Mouse (Mus musculus) monocyte, adult 5-6 weeks (primary cell): ENCODE data around the gene Hspe1. TPM values are rescaled to one million over a fixed set of nuclear protein-coding genes. Genes with fewer than 3 reads are reported as not detected.
"Not testable (repeated sequence)": the region's sequence is repeated elsewhere in the genome, so short reads cannot be mapped to it uniquely, and the experiment has no call there.

Source experiments
- ATAC-seq: fragments of 153-309, 156-312 bp; replicated peaks from 2 replicates; pipeline ENCODE4 v1.8.0; 2017; ENCODE audit warnings: mild to moderate bottlenecking; ENCODE audit not compliant: low TSS enrichment, insufficient number of reproducible peaks, severe bottlenecking, poor library complexity, low FRiP score
- total RNA-seq: library from RNA; stranded (forward); fragments of 200-1000, 200-491, 200-594 nt; gene quantifications from 3 replicates; pipeline ENCODE4 v1.2.3, GENCODE M21; 2017

The Hspe1 gene
- 100 to 218 TPM (median 129 TPM) in 3 replicates for total RNA-seq

- ATAC-seq = peak; percentile 93
Measured at GRCm38 (mm10) chr1:55087932-55088610, at the start of gene Hspe1, which contains the start of gene Hspd1. Gene Hspe1 (plus strand): TSS chr1:55088132. Gene Hspd1 (minus strand): TSS chr1:55088243.

DNA sequence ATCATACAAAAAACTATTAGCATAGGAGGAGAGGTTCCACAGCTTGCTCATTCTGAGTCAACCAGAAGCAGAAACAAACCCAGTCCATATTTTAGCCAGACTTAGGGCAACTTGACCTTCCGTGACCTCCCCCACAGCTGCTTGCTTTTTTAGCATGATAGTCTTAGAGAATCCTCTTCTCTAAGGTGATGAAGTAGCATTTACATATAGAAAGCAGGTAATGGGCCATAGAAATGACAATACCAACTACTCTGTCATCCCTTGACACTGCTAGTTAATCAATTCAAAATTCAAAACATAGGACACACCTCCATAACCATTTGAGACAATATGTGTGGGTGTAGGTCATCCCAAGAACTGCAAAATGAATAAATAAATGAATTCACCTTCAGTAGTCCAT, 48.0 kb upstream of the Hspe1 start:
- ATAC-seq = no peak

- ATAC-seq = no peak
Measured at GRCm38 (mm10) chr1:55041691-55042090, 46.2 kb upstream of the Hspe1 start.

DNA sequence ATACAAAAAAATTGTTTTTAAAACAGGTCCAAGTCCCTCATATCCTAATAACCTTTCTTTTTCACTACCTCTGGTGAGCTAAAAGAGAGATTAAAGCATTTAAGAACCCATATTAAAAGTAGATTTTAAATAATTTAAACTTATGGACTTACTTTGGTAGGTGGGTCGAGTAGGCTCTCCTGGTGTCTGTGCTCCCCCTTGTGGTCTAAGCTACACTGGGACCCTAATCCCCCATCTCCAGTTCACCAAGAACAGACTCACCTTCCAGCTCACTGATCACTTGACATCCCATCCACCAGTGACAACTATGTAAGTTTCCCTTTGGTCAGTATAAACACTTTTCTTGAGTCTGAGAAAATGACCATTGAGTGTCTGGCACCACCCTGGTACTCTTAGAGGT, 45.7 kb upstream of the Hspe1 start:
- no peak for ATAC-seq

- ATAC-seq = no peak
Measured at GRCm38 (mm10) chr1:55043164-55043563, 44.8 kb upstream of the Hspe1 start.

- ATAC-seq = no peak
Measured at GRCm38 (mm10) chr1:55048841-55049587, 38.9 kb upstream of the Hspe1 start.

GRCm38 (mm10) chr1:55051671-55052070, 36.3 kb upstream of the Hspe1 start:
- no peak for ATAC-seq

DNA sequence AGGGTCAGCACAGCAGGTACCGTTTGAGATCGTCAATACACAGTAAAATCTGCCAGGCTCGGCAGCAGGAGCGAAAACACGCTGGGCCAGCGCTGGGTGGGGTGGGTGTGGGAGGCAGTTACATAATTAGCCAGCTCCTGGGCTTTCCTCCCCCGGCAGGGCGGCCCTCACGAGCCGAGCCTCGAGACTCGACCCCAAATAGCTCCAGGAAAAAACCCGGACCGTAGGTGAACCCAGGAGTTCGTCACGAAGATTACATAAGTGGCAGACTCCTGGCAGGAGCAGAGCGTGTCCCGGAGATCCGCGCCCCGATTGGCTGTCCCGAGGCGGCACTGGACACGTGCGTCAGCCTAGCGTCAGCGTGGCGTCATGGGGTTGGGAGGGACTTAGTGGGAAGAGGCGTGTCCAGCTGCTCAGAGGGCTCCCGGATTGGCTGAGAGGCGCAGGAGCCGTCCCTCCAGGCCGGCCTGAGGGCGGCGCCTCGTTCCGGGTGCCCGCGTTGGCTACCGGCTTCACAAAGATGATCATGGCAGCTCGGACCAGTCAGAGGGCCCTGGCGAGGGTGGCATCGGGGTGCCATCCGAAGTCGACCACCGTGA, 35.5 kb upstream of the Hspe1 start, which contains the start of gene Coq10b:
Gene Coq10b (plus strand): TSS at position 416 of the 599 bp plus-strand sequence.
- peak; percentile 99 for ATAC-seq

- ATAC-seq = no peak; the same call in 1 of the 2 replicates
Measured at GRCm38 (mm10) chr1:55053005-55053404, 34.9 kb upstream of the Hspe1 start.

DNA sequence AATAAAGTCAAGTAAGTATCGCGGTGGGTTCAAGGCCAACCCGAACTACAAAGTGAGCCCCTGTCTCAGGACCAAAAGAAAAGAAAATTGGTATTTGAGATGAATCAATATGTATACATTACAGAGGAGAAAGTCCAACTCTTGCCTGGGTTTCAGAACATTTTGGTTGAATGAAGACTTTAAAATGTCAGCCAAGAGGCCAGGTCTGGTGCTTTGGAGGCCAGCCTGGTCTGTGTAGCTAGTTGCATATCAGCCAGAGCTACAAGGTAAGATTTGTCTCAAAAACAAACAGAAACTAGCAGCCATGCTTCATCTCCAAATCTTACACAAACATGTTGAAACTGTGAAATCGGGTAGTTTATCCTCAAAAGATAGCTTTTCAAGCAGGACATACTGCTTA, 34.3 kb upstream of the Hspe1 start:
- no peak for ATAC-seq

- 0 out of 2 replicates have a peak, but pooled peaks have one; percentile 11 for ATAC-seq
Measured at GRCm38 (mm10) chr1:55055322-55056115, 32.4 kb upstream of the Hspe1 start.

- ATAC-seq = not testable (repeated sequence)
Measured at GRCm38 (mm10) chr1:55058383-55058782, 29.5 kb upstream of the Hspe1 start.

DNA sequence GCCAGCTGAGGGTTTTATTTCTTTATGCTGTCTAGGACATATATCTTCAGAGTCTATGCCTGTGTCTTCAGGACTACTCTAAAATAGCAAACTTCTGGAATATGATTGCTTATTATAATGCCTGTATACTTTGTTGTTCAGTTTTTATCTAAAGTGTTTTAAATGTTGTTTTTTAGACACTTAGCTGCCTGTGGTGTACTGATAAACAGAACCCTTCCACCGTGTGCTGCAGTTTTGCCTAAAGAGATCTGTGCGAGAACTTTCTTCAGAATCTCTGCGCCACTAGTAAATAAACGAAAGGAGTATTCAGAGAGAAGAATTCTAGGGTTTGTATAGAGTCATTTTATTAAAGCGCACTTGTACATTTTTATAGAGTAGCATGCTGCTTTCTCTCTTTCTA, 26.8 kb upstream of the Hspe1 start:
- no peak for ATAC-seq

DNA sequence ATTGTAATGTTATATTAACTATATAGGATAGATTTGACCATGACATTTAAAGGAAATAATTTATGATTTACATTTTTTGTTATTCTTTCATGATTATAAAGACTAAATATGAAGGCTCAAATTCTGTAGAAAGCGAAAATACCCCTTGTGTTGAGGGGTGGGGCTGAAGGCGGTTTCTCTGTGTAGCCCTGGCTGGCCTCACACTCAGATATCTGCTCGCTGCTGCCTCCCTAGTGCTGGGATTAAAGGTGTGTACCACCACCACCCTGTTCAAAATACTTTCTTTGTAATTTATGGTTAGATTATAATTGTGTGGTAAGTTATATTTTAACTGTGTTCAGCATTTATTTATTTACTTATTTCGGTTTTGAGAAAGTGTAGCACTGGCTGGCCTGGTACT, 26.2 kb upstream of the Hspe1 start:
- no peak for ATAC-seq

DNA sequence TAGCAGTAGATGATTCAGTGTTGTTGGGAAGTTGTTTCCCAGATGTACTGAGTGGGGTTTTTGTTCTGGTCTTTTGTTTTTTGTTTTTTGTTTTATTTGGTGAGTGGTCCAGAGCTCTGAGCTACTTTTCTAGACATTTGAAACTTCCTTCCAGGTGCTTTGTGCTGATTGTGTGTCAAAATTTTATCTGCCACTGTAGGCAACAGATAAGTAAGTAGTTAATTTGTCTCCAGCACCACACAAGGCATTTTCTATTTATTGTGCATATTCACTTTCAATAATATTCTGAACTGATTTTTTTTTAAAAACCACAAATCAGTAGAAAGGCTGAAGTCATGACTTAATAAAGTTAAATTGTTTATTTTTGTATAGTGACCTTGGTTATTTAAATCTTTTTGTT, 15.6 kb upstream of the Hspe1 start:
- ATAC-seq = not testable (repeated sequence)

- no peak for ATAC-seq
Measured at GRCm38 (mm10) chr1:55074757-55075156, 13.2 kb upstream of the Hspe1 start.

GRCm38 (mm10) chr1:55075652-55076394, 12.1 kb upstream of the Hspe1 start:
- ATAC-seq = no peak

DNA sequence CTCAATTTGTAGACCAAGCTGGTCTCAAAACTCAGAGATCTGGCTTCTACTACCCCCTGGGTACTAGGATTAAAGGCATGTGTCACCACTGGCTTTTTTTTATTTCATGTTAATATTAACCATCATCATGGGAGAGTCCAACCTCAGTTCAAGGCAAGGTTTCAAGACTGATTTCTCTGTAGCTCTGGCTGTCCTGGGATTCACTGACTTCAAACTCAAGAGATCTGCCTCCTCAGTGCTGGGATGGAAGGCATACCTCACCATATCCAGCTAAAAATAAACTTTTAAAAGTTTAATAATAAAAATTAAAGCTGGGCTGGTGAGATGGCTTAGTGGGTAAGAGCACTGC, 11.6 kb upstream of the Hspe1 start:
- ATAC-seq = no peak
